Mouse (Mus musculus) lung, postnatal 0 days (tissue): Measurements from ENCODE around the gene Tbx3. TPM values are rescaled to one million over a fixed set of nuclear protein-coding genes. Genes with fewer than 3 reads are reported as not detected.

Source experiments
- ATAC-seq: fragments of 200-750 bp; cut with Nextera tagmentation; 2 replicates; pipeline ENCODE4 v1.8.0; 2017; ENCODE audit warnings: moderate library complexity
- DNase-seq: peaks from one replicate; pipeline ENCODE4 v3.0.0-alpha.2; 2016; ENCODE audit warnings: low spot score
- H3K27ac ChIP-seq: fragments of 300-500 bp; sonication (generic); 2 replicates; pipeline ENCODE4 v1.5.1; 2014; ENCODE audit warnings: antibody characterized with exemption, mild to moderate bottlenecking, low read length, mixed read lengths
- H3K27me3 ChIP-seq: fragments of 300-500 bp; sonication (generic); replicated peaks from 2 replicates; pipeline ENCODE4 v1.6.1; 2014; ENCODE audit warnings: low read length, mixed read lengths; ENCODE audit not compliant: insufficient read depth
- H3K36me3 ChIP-seq: fragments of 300-500 bp; sonication (generic); 2 replicates; pipeline ENCODE4 v1.6.1; 2014; ENCODE audit warnings: low read length, mixed read lengths; ENCODE audit not compliant: insufficient read depth
- H3K4me1 ChIP-seq: fragments of 300-500 bp; sonication (generic); 2 replicates; pipeline ENCODE4 v1.6.1; 2014; ENCODE audit warnings: antibody characterized with exemption, low read depth, low read length, mixed read lengths; ENCODE audit not compliant: insufficient read depth
- H3K4me2 ChIP-seq: fragments of 300-500 bp; sonication (generic); replicated peaks from 2 replicates; pipeline ENCODE4 v1.6.1; 2014; ENCODE audit warnings: low read depth, mild to moderate bottlenecking, low read length, moderate library complexity, mixed read lengths
- H3K4me3 ChIP-seq: fragments of 300-500 bp; sonication (generic); 2 replicates; pipeline ENCODE4 v1.5.1; 2014; ENCODE audit warnings: low read depth, low read length
- H3K9ac ChIP-seq: fragments of 300-500 bp; sonication (generic); replicated peaks from 2 replicates; pipeline ENCODE4 v1.6.1; 2014; ENCODE audit warnings: low read depth, mild to moderate bottlenecking
- H3K9me3 ChIP-seq: fragments of 300-500 bp; sonication (generic); 2 replicates; pipeline ENCODE4 v1.6.1; 2016; ENCODE audit warnings: low read length, mixed read lengths
- CTCF ChIP-seq: IDR thresholded peaks from 2 replicates; pipeline ENCODE4 v1.5.1; 2016; ENCODE audit warnings: antibody characterized with exemption, mild to moderate bottlenecking
- EP300 ChIP-seq: IDR thresholded peaks from 2 replicates; pipeline ENCODE4 v1.6.1; 2016; ENCODE audit warnings: antibody characterized with exemption, mild to moderate bottlenecking, control low read depth
- WGBS: fragments of 180-500 bp; shearing (Covaris S2); extraction: QIAGEN DNeasy Blood & Tissue Kit; methylation state at CpG from one replicate; pipeline ENCODE4 v1.1.7; 2014; 5-methylcytosine and 5-hydroxymethylcytosine counted together
- polyA plus RNA-seq: library from polyadenylated mRNA; unstranded; fragments of >200 nt; fragmentation: Nextera tagmentation; extraction: Ambion mirVana; gene quantifications from 2 replicates; pipeline ENCODE4 v1.2.1, GENCODE M21; 2015

The Tbx3 gene
- polyA plus RNA-seq, 1 experiment from 2014 or later, result 44.7 TPM

DNA sequence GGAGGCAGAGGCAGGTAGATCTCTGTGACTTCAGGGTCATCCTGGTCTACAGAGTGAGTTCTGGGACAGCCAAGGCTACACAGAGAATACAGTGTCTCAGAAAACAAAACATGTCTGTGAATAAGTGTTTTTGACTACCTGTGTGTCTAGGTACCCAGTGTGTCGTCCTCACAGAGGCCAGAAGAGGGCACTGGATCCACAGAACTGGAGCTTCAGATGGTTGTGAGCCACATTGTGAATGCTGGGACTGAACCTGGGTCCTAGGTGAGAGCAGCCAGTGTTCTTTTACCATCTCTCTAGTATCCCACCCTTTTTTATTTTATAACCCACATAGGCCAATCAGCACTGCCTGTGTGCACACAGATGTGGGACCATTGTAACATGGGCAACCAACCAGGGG is 32.6 kb downstream of the Tbx3 start:
- H3K4me2 ChIP-seq, result no peak overlapping the region
- ATAC-seq (no peak), DNase-seq (no peak)
- H3K27me3 ChIP-seq, result 0 out of 2 replicates have a peak, but pooled peaks cover 5% of the 10 kb centered on the region
- no peak overlapping the region for H3K27ac ChIP-seq
- TF ChIP-seq CTCF (no peak), EP300 (no peak)
- WGBS, result 70% methylated on average over 1 of the region's 1 CpGs
- no peaks in the 10 kb centered on the region for H3K36me3 ChIP-seq
- H3K9ac ChIP-seq, result no peak overlapping the region
- no peaks in the 10 kb centered on the region for H3K9me3 ChIP-seq
- no peak overlapping the region for H3K4me3 ChIP-seq
- H3K4me1 ChIP-seq, result no peaks in the 10 kb centered on the region

DNA sequence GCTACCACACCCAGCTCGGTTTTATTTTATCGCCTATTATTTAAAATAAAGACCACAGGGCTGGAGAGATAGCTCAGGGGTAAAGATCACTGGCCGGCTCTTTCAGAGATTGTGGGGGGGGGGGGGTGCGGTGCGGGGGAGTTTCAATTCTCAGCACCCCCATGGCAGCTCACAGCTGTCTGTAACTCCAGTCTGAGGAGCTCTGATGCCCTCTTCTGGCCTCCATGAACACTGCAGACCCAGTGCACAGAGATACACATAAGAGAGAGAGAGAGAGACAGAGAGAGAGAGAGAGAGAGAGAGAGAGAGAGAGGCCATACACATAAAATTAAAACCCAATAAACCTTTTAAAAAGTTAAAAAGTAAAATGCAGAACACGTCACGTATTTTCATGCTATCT is 34.4 kb downstream of the Tbx3 start:
- Histone ChIP-seq H3K4me2 (no peak overlapping the region), H3K4me1 (no peaks in the 10 kb centered on the region), H3K27me3 (0 out of 2 replicates have a peak, but pooled peaks cover 5% of the 10 kb centered on the region), H3K9me3 (no peaks in the 10 kb centered on the region), H3K36me3 (no peaks in the 10 kb centered on the region), H3K9ac (no peak overlapping the region), H3K27ac (no peak overlapping the region), H3K4me3 (no peak overlapping the region)
- TF ChIP-seq EP300 (no peak), CTCF (no peak)
- ATAC-seq, result no peak
- DNase-seq, result no peak
- WGBS, result 57% methylated on average over 6 of the region's 7 CpGs

DNA sequence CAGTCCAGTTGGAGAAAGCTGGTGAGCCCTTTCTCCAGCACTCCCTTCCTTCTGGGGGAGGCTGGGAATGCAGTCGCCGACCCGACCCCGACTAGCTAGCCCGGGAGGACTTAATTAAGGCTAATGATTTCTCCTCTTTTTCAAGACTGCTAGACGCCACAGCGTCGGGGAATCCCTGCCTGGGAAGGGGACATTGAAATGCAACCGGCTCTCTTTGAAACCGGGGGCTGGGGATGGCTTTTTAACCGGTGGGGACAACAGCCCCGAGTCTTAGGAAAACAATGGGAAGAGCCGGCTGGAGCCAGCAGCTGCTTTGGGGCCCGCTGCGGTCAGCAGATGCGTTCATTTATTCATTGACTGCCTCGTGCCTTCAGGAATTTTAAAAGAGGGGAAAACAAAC is 36.0 kb downstream of the Tbx3 start:
- Histone ChIP-seq H3K4me1 (no peaks in the 10 kb centered on the region), H3K27me3 (0 out of 2 replicates have a peak, but pooled peaks cover 5% of the 10 kb centered on the region), H3K4me2 (no peak overlapping the region), H3K9ac (no peak overlapping the region), H3K27ac (no peak overlapping the region), H3K9me3 (no peaks in the 10 kb centered on the region), H3K36me3 (no peaks in the 10 kb centered on the region), H3K4me3 (no peak overlapping the region)
- DNase-seq, result no peak
- ATAC-seq, result no peak
- no peak for TF ChIP-seq EP300
- no peak for TF ChIP-seq CTCF
- WGBS, result 2% methylated on average over 17 of the region's 17 CpGs

DNA sequence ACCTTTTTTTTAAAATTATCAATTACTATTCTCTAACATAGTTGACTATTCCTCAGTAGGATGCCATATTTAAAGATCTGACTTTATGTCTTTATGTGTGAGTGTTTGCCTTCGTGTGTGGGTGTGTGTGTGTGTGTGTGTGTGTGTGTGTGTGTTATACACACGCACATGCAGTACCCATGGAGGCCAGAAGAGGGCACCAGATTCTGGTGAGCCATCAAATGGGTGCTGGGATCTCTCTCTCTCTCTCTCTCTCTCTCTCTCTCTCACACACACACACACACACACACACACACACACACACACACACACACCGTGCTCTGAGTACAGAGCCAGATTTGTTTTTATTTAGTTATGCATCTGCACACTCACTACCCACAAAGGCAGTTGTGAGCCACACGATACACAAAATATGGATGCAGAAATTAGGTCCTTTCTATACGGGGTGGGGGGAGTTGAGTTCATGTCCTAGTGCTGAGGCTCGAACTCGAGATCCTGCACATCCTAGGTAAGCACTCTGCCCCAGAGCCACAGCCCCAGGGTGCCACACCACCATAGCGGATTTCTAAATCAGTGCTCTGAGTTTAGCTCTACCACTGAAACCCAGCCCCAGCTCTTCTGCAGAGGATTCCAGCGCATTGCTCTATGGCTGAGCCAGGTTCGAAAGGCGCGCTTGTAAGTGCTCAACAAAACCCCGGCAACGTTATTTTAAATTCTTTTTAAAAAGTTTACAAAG is 38.5 kb downstream of the Tbx3 start:
- no peak overlapping the region for H3K27ac ChIP-seq
- H3K4me2 ChIP-seq, result no peak overlapping the region
- no peaks in the 10 kb centered on the region for H3K9me3 ChIP-seq
- H3K27me3 ChIP-seq, result 0 out of 2 replicates have a peak, but pooled peaks cover 5% of the 10 kb centered on the region
- H3K4me3 ChIP-seq, result no peak overlapping the region
- H3K4me1 ChIP-seq, result no peaks in the 10 kb centered on the region
- no peaks in the 10 kb centered on the region for H3K36me3 ChIP-seq
- 87% methylated on average over 14 of the region's 14 CpGs for WGBS
- TF ChIP-seq EP300, result no peak
- peak; percentile 29 for TF ChIP-seq CTCF
- H3K9ac ChIP-seq, result no peak overlapping the region
- ATAC-seq (no peak), DNase-seq (no peak)

DNA sequence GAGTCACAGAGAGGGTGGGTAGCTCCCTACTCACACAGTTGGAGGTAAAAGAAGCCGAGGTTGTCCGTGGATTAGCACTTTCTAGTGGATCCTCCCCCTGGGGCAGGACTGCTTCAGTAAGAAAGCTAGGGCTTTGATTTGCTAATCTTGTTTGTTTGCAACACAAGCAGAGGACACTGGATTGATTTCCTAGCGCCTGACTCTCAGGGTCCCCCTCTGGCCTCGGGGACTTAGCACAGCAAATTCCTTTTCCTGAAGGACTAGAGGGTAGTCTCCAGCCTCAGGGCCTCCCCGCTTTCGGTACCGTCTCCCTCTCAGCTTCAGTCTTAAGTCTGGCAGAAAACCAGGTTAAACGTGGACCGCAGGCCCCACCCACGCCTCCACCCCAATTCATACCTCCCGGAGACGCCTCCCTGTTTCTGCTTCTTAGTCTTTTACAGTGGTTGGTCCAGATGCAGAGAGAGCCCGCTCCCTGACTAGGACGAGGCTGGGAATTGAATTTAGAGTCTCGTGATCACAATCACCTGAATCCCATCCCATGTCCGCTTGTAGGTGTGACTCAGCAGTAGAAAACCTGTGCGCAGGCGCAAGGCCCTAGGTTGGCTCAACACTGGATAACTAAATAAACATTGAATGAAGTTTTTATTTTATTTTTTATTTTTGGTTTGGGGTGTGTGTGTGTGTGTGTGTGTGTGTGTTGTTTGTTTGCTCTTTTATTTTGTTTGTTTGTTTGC is 39.5 kb downstream of the Tbx3 start:
- DNase-seq, result no peak
- no peak overlapping the region for H3K27ac ChIP-seq
- no peaks in the 10 kb centered on the region for H3K9me3 ChIP-seq
- H3K4me1 ChIP-seq, result no peaks in the 10 kb centered on the region
- no peak for ATAC-seq
- no peak overlapping the region for H3K4me2 ChIP-seq
- no peak overlapping the region for H3K9ac ChIP-seq
- no peaks in the 10 kb centered on the region for H3K36me3 ChIP-seq
- 0 out of 2 replicates have a peak, but pooled peaks cover 5% of the 10 kb centered on the region for H3K27me3 ChIP-seq
- WGBS, result 48% methylated on average over 18 of the region's 18 CpGs
- no peak for TF ChIP-seq CTCF
- TF ChIP-seq EP300, result no peak
- H3K4me3 ChIP-seq, result no peak overlapping the region

DNA sequence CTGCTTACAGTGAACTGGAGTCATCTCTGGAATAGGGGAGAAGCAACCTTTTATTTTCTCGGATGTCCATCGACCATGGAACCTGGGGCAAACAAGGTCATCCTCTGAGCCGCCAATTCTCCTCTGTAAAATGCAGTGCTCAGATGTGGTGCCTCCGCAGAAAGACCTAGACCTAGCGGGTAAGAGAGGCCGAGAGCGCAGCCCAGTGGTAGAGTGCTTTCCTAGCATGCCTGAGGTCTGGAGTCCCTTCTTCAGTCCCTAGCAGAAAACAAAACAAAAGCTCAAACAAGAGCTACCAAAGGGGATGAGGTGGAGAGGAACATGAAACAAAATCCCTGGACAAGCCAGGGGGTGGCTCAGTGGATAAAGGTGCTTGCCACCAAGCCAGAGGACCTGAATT is 40.3 kb downstream of the Tbx3 start:
- H3K4me1 ChIP-seq, result no peaks in the 10 kb centered on the region
- 57% methylated on average over 7 of the region's 7 CpGs for WGBS
- H3K9ac ChIP-seq, result no peak overlapping the region
- no peak overlapping the region for H3K4me2 ChIP-seq
- no peak for ATAC-seq
- no peaks in the 10 kb centered on the region for H3K36me3 ChIP-seq
- H3K9me3 ChIP-seq, result no peaks in the 10 kb centered on the region
- no peak overlapping the region for H3K27ac ChIP-seq
- no peak for DNase-seq
- no peak overlapping the region for H3K4me3 ChIP-seq
- TF ChIP-seq EP300 (no peak), CTCF (peak; percentile 33)
- 0 out of 2 replicates have a peak, but pooled peaks cover 5% of the 10 kb centered on the region for H3K27me3 ChIP-seq
